Mouse (Mus musculus) gastrocnemius, adult 18-20 months (tissue): Measurements from ENCODE around the gene A430089I19Rik. TPM values are rescaled to one million over a fixed set of nuclear protein-coding genes. Genes with fewer than 3 reads are reported as not detected.
"Not testable (repeated sequence)": the region's sequence is repeated elsewhere in the genome, so short reads cannot be mapped to it uniquely, and the experiment has no call there.

Experiments used
- DNase-seq: peaks from one replicate; pipeline ENCODE4 v3.0.0; 2021; ENCODE audit warnings: low spot score
- long read RNA-seq, 2 experiments: library from polyadenylated mRNA; stranded (forward); transcript quantifications; one replicate each; pipeline ENCODE4 v2.0.0; 2021
- total RNA-seq, 2 experiments: library from RNA; stranded (reverse); gene quantifications; 2 replicates each; pipeline ENCODE4 v1.2.3; 2021

The A430089I19Rik gene
- total RNA-seq, result not detected
- long read RNA-seq, experiment 1, result 0 reads
- long read RNA-seq, experiment 2, result 0 reads

GRCm38 (mm10) chr5:94306696-94307095 lies at the start of gene A430089I19Rik:
A430089I19Rik (minus strand) TSS chr5:94306796.
- not testable (repeated sequence) for DNase-seq

GRCm38 (mm10) chr5:94339449-94339848 lies 32.9 kb upstream of the A430089I19Rik start, which contains the start of gene AA792892:
AA792892 (plus strand) TSS chr5:94339749.
- DNase-seq, result not testable (repeated sequence)

GRCm38 (mm10) chr5:94314135-94314534 lies 7.5 kb upstream of the A430089I19Rik start, which contains the start of gene Gm6502:
Gm6502 (plus strand) TSS chr5:94314435.
- DNase-seq, result not testable (repeated sequence)

Other genes with a start within 250 kb of the A430089I19Rik start
- gene BC061212, start 236.3 kb downstream of the A430089I19Rik start, total RNA-seq, result not detected
- not detected for gene Gm6351, start 230.4 kb downstream of the A430089I19Rik start, total RNA-seq
- gene Gm3106, start 88.8 kb downstream of the A430089I19Rik start, total RNA-seq, result not detected
- gene Gm6502, start 7.6 kb upstream of the A430089I19Rik start, total RNA-seq, result not detected
- not detected for gene AA792892, start 33.0 kb upstream of the A430089I19Rik start, total RNA-seq
- not detected for gene Gm7682, start 139.0 kb upstream of the A430089I19Rik start, total RNA-seq
- gene Gm3139, start 219.5 kb upstream of the A430089I19Rik start, total RNA-seq, result not detected